Mouse (Mus musculus): Measurements from ENCODE around the gene Aym1.
A peak's percentile ranks its signal among the peaks of the same experiment; 100 is the strongest.

- TF ChIP-seq CTCF (IDR thresholded peaks at IDR 0.05; ENCODE audit: extremely low read depth, insufficient read length, insufficient replicate concordance, low read depth, low read length) (peak; percentile 51; the same call in 1 of the 2 replicates), POLR2A (IDR thresholded peaks at IDR 0.05; ENCODE audit: low read depth, low read length) (no peak)
Measured at GRCm38 (mm10) chr5:113332239-113332638, 24.9 kb upstream of the Aym1 start.
